Mouse (Mus musculus) liver, postnatal 0 days (tissue): Measurements from ENCODE around the gene Ocel1.

ENCODE experiments used
- CTCF ChIP-seq: sonication (generic); IDR thresholded peaks from 2 replicates; pipeline ENCODE4 v1.5.1; 2016; ENCODE audit warnings: antibody characterized with exemption, low read depth
- EP300 ChIP-seq: IDR thresholded peaks from 2 replicates; pipeline ENCODE4 v1.6.1; 2016; ENCODE audit warnings: antibody characterized with exemption, low read depth, mild to moderate bottlenecking

GRCm38 (mm10) chr8:71395071-71395470 lies 24.0 kb downstream of the Ocel1 start:
- TF ChIP-seq CTCF (no peak), EP300 (no peak)
